Mouse (Mus musculus) liver, embryonic 14.5 days (tissue): ENCODE results near the gene Sqstm1.

Source experiments
- CTCF ChIP-seq: IDR thresholded peaks from 2 replicates; pipeline ENCODE4 v1.5.1; 2016; ENCODE audit warnings: antibody characterized with exemption, low read depth, control low read depth
- EP300 ChIP-seq: IDR thresholded peaks from 2 replicates; pipeline ENCODE4 v1.6.1; 2016; ENCODE audit warnings: antibody characterized with exemption, low read depth

GRCm38 (mm10) chr11:50154777-50155520 lies 55.7 kb downstream of the Sqstm1 start:
- TF ChIP-seq CTCF: no peak
- no peak for TF ChIP-seq EP300
